Mouse (Mus musculus) liver, embryonic 11.5 days (tissue): ENCODE results near the gene Chchd3. TPM values are rescaled to one million over a fixed set of nuclear protein-coding genes. Genes with fewer than 3 reads are reported as not detected.

Experiments
- ATAC-seq: fragments of 200-750 bp; cut with Nextera tagmentation; replicated peaks from 2 replicates; pipeline ENCODE4 v1.8.0; 2017; ENCODE audit warnings: moderate number of reproducible peaks, mild to moderate bottlenecking, moderate TSS enrichment, moderate library complexity; ENCODE audit not compliant: low FRiP score
- DNase-seq: peaks from one replicate; pipeline ENCODE4 v3.0.0-alpha.2; 2017; ENCODE audit warnings: low spot score
- H3K27ac ChIP-seq: fragments of 300-500 bp; sonication (generic); 2 replicates; pipeline ENCODE4 v1.5.1; 2014; ENCODE audit warnings: mild to moderate bottlenecking, low read depth, low read length, control low read depth
- H3K27me3 ChIP-seq: fragments of 300-500 bp; sonication (generic); replicated peaks from 2 replicates; pipeline ENCODE4 v1.6.1; 2014; ENCODE audit warnings: low read length, mixed read lengths; ENCODE audit not compliant: control insufficient read depth, insufficient read depth
- H3K36me3 ChIP-seq: fragments of 300-500 bp; sonication (generic); 2 replicates; pipeline ENCODE4 v1.6.1; 2014; ENCODE audit warnings: mild to moderate bottlenecking, low read length, moderate library complexity, mixed read lengths; ENCODE audit not compliant: control insufficient read depth, insufficient read depth
- H3K4me1 ChIP-seq: fragments of 300-500 bp; sonication (generic); replicated peaks from 2 replicates; pipeline ENCODE4 v1.6.1; 2014; ENCODE audit warnings: low read length, mixed read lengths; ENCODE audit not compliant: control insufficient read depth, insufficient read depth
- H3K4me2 ChIP-seq: fragments of 300-500 bp; sonication (generic); 2 replicates; pipeline ENCODE4 v1.6.1; 2014; ENCODE audit warnings: mild to moderate bottlenecking, control low read depth, moderate library complexity
- H3K4me3 ChIP-seq: fragments of 300-500 bp; sonication (generic); 2 replicates; pipeline ENCODE4 v1.5.1; 2014; ENCODE audit warnings: low read depth, low read length, control low read depth
- H3K9ac ChIP-seq: fragments of 300-500 bp; sonication (generic); 2 replicates; pipeline ENCODE4 v1.6.1; 2014; ENCODE audit warnings: low read depth, low read length, control low read depth
- H3K9me3 ChIP-seq: fragments of 300-500 bp; sonication (generic); 2 replicates; pipeline ENCODE4 v1.6.1; 2016; ENCODE audit warnings: low read length, inconsistent platforms, mixed read lengths; ENCODE audit not compliant: control insufficient read depth
- WGBS: fragments of 180-500 bp; shearing (Covaris S2); extraction: QIAGEN DNeasy Blood & Tissue Kit; methylation state at CpG from one replicate; pipeline ENCODE4 v1.1.7; 2014; 5-methylcytosine and 5-hydroxymethylcytosine counted together
- polyA plus RNA-seq: library from polyadenylated mRNA; unstranded; fragments of >200 nt; fragmentation: Nextera tagmentation; extraction: Ambion mirVana; gene quantifications from 2 replicates; pipeline ENCODE4 v1.2.1, GENCODE M21; 2014

Chchd3 gene
- polyA plus RNA-seq, 1 experiment from 2014 or later: 149 TPM

DNA sequence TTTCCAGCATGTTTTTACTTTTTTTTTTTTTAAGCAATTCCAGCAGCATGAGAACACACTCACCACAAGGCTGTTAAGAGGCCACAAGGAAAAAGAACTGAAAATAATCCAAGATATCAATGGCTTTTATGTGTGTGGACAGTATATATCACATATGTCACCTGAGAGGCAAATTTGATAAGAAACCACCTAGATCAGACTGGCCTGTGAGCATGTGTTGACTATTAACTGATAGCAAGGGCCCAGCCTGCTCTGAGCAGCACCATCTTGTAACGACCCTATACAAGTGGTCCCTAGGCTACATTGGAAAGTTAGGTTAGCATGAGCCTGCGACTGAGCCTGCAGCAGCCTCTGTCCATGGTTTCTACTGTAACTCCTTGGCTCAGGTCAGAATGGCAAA, 166.0 kb downstream of the Chchd3 start:
- no peak overlapping the region for H3K9ac ChIP-seq
- no peak overlapping the region for H3K27ac ChIP-seq
- H3K4me1 ChIP-seq: peaks cover 4% of the 10 kb centered on the region; the same call in 1 of the 2 replicates
- WGBS: 69% methylated on average over 2 of the region's 2 CpGs
- H3K9me3 ChIP-seq: no peaks in the 10 kb centered on the region
- DNase-seq: no peak
- H3K4me2 ChIP-seq: no peak overlapping the region
- no peaks in the 10 kb centered on the region for H3K36me3 ChIP-seq
- H3K4me3 ChIP-seq: no peak overlapping the region
- peak; percentile 45; the same call in 1 of the 2 replicates for ATAC-seq
- H3K27me3 ChIP-seq: no peaks in the 10 kb centered on the region

GRCm38 (mm10) chr6:32890726-32891125, 169.3 kb downstream of the Chchd3 start:
- Histone ChIP-seq H3K36me3 (no peaks in the 10 kb centered on the region), H3K9me3 (no peaks in the 10 kb centered on the region), H3K27ac (no peak overlapping the region), H3K4me3 (no peak overlapping the region), H3K27me3 (no peaks in the 10 kb centered on the region), H3K9ac (no peak overlapping the region), H3K4me1 (peaks cover 4% of the 10 kb centered on the region; the same call in 1 of the 2 replicates), H3K4me2 (no peak overlapping the region)
- 94% methylated on average over 4 of the region's 4 CpGs for WGBS
- ATAC-seq (no peak), DNase-seq (no peak)

DNA sequence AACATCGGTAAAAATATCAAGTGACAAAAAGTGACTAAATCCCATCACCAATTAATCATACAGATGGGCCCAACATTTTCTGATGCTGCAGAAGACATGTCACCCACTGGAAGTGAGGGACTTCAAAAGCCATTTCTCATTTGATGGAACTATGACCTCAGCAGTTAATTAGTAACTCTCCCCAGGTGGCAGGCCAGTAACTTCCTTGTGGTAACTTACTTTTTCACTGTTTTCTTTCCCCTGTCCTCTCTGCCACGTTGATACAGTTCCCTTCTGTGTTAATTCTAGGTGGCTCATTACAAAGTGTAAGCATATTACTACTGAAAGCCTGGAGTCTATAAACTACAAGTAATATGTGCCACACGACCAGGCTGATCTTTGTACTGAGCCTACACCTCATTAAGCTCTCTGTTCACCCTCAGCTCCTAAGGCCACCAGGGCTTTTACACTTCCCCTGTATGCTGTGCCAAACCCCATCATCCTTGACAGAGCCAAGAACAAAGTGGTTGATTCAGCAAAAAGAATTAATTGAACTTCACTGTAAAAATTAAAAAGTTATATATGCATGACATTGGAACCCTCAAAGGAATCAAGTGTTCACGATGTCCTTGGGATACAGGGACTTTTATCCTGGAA, 171.0 kb downstream of the Chchd3 start:
- Histone ChIP-seq H3K36me3 (no peaks in the 10 kb centered on the region), H3K27ac (no peak overlapping the region), H3K4me1 (peaks cover under 1% of the 10 kb centered on the region; the same call in 1 of the 2 replicates), H3K27me3 (no peaks in the 10 kb centered on the region), H3K4me2 (no peak overlapping the region), H3K4me3 (no peak overlapping the region), H3K9me3 (no peaks in the 10 kb centered on the region), H3K9ac (no peak overlapping the region)
- WGBS: 64% methylated on average over 4 of the region's 4 CpGs
- DNase-seq (no peak), ATAC-seq (no peak)

DNA sequence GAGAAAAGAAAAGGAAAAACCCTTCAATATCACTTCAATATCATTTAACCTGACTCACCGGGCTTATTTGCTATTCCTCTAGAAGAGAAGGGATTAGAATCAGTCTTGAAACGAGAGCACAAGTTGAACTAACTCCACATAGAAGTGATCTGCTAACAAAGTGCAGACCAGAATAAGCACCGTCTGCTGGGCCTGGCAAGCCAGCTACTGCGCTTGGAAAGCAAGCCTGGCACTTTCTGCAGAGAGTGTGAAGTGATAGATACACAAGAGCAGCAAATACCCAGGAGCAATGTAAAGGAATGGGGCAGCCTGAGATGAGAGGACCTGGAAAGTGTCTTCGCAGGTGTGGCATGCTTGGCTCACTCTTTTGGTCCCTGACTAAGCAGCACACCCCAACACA, 181.5 kb downstream of the Chchd3 start:
- 83% methylated on average over 5 of the region's 5 CpGs for WGBS
- H3K4me1 ChIP-seq: no peaks in the 10 kb centered on the region
- DNase-seq: no peak
- no peak overlapping the region for H3K4me2 ChIP-seq
- H3K9ac ChIP-seq: no peak overlapping the region
- H3K9me3 ChIP-seq: no peaks in the 10 kb centered on the region
- no peaks in the 10 kb centered on the region for H3K36me3 ChIP-seq
- H3K27me3 ChIP-seq: no peaks in the 10 kb centered on the region
- no peak overlapping the region for H3K4me3 ChIP-seq
- no peak for ATAC-seq
- H3K27ac ChIP-seq: no peak overlapping the region

- 83% methylated on average over 3 of the region's 3 CpGs for WGBS
- no peaks in the 10 kb centered on the region for H3K27me3 ChIP-seq
- no peak overlapping the region for H3K4me2 ChIP-seq
- ATAC-seq: no peak
- no peaks in the 10 kb centered on the region for H3K4me1 ChIP-seq
- peaks cover 3% of the 10 kb centered on the region; the same call in 1 of the 2 replicates for H3K36me3 ChIP-seq
- DNase-seq: no peak
- no peaks in the 10 kb centered on the region for H3K9me3 ChIP-seq
- H3K27ac ChIP-seq: no peak overlapping the region
- H3K9ac ChIP-seq: no peak overlapping the region
- H3K4me3 ChIP-seq: no peak overlapping the region
Measured at GRCm38 (mm10) chr6:32874176-32874575, 185.9 kb downstream of the Chchd3 start.

DNA sequence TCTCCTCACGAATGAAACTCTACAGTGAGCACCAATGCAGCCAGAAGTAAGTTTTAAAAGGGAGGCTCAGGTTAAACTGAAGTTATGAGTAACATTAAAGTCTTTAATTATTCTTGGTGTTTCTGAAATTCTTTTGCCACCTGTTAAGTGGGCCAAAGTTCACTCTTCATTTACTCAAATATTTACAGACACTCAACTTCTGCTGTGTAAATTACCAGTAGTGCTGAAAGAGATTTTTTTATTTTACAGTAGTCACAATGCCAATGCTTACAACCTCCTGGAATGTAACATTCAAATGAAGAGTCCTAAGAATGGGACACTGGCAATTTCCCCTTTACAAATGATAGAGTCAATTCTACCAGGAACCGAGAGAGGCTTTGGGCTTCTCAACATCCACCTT, 187.3 kb downstream of the Chchd3 start:
- Histone ChIP-seq H3K4me3 (no peak overlapping the region), H3K4me2 (no peak overlapping the region), H3K36me3 (peaks cover 3% of the 10 kb centered on the region; the same call in 1 of the 2 replicates), H3K9me3 (no peaks in the 10 kb centered on the region), H3K9ac (no peak overlapping the region), H3K27me3 (no peaks in the 10 kb centered on the region), H3K27ac (no peak overlapping the region), H3K4me1 (no peaks in the 10 kb centered on the region)
- ATAC-seq (no peak), DNase-seq (no peak)
- WGBS: 93% methylated on average over 2 of the region's 2 CpGs

GRCm38 (mm10) chr6:32850960-32851359, 209.1 kb downstream of the Chchd3 start:
- H3K36me3 ChIP-seq: no peaks in the 10 kb centered on the region
- no peaks in the 10 kb centered on the region for H3K9me3 ChIP-seq
- WGBS: 53% methylated on average over 4 of the region's 4 CpGs
- DNase-seq: no peak
- no peak overlapping the region for H3K4me3 ChIP-seq
- H3K27ac ChIP-seq: no peak overlapping the region
- no peak overlapping the region for H3K4me2 ChIP-seq
- H3K27me3 ChIP-seq: no peaks in the 10 kb centered on the region
- peaks cover 5% of the 10 kb centered on the region; the same call in 1 of the 2 replicates for H3K4me1 ChIP-seq
- H3K9ac ChIP-seq: no peak overlapping the region
- peak; percentile 99 for ATAC-seq

DNA sequence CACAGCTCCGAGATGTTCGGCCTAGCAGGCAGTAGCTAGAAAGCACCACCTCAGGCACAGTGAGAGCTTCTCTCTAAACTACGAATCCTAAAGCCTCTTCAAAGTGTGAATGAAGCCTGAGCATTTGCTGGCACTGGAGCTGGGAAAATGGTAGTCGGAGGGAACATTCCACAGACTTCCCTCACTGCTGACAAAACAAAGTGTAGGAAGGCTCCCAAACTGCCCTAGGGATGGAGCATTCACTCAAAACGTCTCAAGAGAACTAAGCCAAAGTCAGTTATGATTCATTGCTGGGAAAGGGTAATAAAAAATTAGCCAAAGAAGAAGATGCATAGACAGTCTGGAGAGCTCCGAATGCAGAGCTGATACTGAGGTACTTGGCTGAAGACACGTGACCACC, 211.1 kb downstream of the Chchd3 start:
- no peak overlapping the region; the same call in 1 of the 2 replicates for H3K9ac ChIP-seq
- H3K4me1 ChIP-seq: peaks cover 5% of the 10 kb centered on the region; the same call in 1 of the 2 replicates
- H3K9me3 ChIP-seq: no peaks in the 10 kb centered on the region
- DNase-seq (no peak), ATAC-seq (no peak)
- no peak overlapping the region for H3K4me2 ChIP-seq
- H3K4me3 ChIP-seq: no peak overlapping the region
- 88% methylated on average over 7 of the region's 7 CpGs for WGBS
- no peaks in the 10 kb centered on the region for H3K36me3 ChIP-seq
- no peaks in the 10 kb centered on the region for H3K27me3 ChIP-seq
- H3K27ac ChIP-seq: no peak overlapping the region

DNA sequence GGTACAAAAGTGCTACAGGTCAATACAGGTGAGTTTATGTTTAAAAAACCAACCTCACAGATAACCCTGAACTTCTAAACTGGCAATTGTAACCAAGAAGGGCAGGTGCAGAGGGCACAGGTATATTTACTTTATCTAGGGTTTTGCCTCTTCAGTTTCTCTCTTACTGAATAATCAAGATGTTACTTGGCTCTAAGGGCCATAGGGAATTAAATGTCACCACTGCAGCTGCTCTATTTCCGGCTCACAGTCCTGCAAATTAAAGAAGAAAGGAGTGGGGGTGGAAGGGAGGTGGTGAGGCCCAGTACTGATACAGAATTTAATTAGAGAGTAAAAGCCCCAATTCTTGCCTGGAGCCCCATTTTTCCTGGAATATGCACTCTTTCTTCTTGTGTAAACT, 214.6 kb downstream of the Chchd3 start:
- WGBS: 89% methylated on average over 1 of the region's 1 CpGs
- Histone ChIP-seq H3K9me3 (no peaks in the 10 kb centered on the region), H3K27me3 (no peaks in the 10 kb centered on the region), H3K9ac (no peak overlapping the region), H3K36me3 (no peaks in the 10 kb centered on the region), H3K4me3 (no peak overlapping the region), H3K27ac (no peak overlapping the region), H3K4me1 (peaks cover 5% of the 10 kb centered on the region; the same call in 1 of the 2 replicates), H3K4me2 (no peak overlapping the region)
- ATAC-seq: no peak
- no peak for DNase-seq
